Mouse (Mus musculus) liver (tissue): ENCODE measurements around the gene Uba52.
A peak's percentile ranks its signal among the peaks of the same experiment; 100 is the strongest.

Experiments
- DNase-seq: peaks from one replicate; pipeline ENCODE4 v3.0.0-alpha.2; 2020; ENCODE audit warnings: mixed read lengths

Gene Uba52

DNA sequence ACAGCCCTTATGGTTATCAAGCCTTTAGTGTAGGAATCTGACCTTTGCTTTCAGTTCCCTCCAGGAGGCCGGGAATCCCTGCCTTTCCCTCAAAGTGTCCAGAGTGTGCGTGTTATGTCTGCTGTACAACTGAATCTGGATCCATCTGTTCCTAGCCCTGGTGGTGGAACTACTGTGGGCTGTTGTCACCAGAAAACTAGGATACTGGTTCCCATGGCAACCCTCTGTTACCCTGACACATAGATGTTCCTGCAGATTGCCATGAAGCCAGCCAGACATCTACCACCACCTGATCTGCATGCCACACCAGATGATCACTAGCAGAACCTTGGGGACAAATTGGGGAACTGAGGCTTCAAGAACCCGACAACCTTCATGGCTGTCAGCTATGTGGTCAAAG, 28.7 kb downstream of the Uba52 start:
- DNase-seq, result no peak

GRCm38 (mm10) chr8:70477269-70477982, 33.2 kb downstream of the Uba52 start:
- DNase-seq, result peak; percentile 86

DNA sequence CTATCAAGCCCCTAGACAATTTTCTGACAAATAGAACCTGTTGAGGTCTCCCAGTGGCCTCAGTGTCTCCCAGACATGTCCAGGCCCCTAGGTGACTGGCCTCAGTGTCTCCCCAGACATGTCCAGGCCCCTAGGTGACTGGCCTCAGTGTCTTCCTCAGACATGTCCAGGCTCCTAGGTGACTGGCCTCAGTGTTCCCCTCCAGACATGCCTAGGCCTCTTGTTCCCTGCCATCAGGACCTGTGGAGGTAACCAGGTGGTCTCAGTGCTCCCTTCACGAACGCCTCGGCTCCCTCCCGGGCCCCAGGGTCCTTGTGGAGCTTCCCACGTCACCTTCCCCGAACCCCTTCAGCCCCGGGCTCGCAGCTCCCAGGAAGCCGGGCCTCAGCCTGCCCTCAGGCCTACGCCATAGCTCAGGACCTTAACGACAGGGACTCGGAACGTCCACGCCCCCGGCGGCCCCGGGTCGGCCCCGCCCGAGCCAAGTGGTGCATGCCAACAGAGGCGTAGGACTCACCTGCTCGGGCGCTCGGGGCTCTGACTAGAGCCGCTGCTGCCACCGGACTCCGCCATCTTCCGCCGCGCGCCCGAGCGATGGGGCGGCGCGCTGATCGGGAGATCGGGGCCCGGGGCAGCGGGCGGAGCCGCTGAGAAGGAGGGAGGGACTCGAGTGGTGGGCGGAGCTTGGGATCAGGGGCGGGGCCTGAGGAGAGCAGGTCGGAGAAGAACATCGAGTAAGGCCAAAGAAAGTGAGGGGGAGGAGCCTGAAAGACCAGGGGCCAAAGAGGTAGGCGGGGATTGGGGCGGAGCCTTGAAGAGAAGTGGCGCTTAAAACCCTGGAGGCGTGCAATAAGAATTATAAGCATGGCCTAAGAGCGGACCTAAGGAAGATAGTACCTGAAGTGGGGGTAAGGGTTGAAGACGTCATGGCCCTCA, 34.0 kb downstream of the Uba52 start, which contains the start of gene Klhl26:
Gene Klhl26, minus strand, starts transcription at position 636 of the 936 bp plus-strand sequence.
- peak; percentile 99 for DNase-seq

DNA sequence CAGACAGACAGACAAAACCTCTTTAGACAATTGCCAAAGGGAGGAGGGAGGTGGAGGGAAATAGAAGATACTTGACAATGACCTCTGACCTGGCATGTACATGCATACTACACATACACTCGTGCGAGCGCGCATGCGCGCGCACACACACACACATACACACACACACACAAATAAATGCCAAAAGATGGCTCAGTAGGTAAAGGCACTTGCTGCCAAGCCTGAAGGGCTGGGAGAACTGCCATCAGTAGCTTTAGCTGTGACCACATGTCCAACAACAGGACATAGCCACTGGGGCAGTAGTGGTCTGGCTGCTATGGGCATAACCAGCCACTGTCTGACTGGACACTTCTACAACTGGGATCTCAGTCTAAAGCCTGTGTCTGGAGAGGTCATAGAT, 38.7 kb downstream of the Uba52 start:
- no peak for DNase-seq

DNA sequence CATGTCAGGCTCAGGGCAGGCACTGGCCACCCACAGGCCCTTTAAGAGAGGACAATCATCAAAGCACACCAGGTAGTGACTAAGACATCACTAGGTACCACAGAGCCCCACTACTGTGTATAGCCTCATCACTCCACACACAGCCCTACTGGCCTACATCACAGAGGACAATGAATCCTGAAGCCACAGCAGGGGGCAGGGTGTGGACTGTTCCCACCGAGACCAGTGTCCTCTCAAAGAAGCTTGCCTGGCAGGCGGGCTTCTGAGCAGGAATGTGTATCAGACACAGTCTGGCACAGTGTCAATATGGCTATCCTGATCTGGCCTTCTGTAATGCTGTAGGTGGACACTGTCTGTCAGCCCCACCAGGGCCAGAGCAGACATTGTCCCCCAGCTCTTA, 40.7 kb downstream of the Uba52 start:
- DNase-seq, result no peak

GRCm38 (mm10) chr8:70469295-70469916, 41.2 kb downstream of the Uba52 start:
- no peak for DNase-seq

GRCm38 (mm10) chr8:70468733-70469132, 41.9 kb downstream of the Uba52 start:
- DNase-seq, result no peak

DNA sequence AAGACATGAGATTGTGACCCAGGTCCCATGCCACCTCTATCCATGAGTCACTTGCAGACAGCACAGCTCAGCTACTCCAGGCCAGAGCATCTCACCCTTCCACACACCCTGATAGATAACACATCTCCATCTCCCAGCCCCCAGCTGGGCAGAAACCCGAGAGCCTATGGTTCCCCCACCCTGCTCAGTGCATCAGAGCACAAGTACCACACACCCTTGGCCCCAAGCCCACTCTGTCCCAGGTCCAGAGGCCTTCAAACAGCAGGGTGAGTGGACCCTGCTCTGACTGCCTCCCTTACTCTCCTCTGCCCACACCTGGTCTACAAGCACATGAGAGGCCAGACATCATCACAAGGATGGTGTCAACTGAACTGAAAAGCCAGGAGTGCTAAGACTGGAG, 42.7 kb downstream of the Uba52 start:
- DNase-seq, result no peak

DNA sequence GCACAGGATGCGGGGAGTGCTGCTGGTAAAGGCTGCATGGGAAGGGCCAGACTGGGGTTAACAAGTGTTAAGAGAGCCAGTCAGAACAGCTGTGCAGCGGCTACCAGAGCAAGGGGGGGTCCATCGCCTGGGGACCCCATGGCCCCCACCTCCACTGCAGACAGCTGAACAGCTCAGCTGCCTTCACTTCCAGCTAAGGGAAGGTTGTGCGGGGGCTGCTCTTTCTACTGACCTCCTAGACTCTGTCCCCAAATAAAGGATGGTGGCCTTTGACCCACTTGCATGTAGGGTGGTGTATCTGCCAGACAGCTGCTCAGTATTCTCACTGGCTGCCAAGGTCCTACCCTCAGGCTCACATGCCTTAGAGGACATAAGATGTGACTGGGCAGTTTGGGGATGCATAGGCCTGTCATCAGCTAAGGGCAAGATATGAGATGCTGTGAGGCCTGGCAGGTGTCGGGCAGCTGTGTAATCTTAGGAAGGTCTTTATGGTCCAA, 43.3 kb downstream of the Uba52 start:
- DNase-seq, result no peak

DNA sequence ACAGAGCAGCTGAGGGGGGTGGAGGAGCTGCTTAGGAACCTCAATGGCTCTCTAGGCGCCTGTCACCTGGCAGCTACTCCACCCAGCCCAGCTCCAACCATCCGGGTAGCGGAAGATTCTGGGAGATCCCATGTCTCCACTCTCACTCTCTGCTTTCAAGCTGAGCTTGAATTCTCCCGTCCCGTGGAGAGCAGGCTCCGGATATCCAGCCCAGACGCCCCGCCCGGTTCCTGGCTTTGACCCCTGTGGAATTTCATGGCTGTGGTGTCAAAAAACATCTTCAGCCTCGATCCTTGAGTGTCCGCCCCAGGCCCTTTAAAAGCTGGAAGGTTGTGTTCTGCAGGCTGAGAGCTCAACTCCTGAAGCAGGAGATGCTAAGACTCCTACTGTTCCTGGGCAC, 43.8 kb downstream of the Uba52 start:
- DNase-seq, result no peak

DNA sequence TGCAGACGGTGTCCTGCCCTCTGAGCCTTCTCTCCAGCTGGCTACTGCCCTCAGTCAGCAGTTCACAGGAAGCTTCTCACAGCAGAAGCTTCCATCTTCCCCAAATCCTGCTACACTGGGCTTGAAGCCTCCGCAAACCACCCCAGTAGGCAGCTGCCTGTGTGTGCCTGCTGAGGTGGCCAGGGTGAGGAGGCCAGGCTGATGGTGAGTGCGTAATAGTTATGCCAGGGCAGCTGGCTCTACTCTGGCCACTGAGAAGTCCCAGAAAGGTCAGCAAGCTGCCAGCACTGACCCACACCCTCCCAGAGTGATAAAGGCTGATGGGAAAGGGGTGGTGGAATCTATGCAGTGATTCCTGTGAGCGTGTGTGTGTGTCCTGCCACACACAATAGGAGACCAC, 44.3 kb downstream of the Uba52 start:
- DNase-seq, result no peak

DNA sequence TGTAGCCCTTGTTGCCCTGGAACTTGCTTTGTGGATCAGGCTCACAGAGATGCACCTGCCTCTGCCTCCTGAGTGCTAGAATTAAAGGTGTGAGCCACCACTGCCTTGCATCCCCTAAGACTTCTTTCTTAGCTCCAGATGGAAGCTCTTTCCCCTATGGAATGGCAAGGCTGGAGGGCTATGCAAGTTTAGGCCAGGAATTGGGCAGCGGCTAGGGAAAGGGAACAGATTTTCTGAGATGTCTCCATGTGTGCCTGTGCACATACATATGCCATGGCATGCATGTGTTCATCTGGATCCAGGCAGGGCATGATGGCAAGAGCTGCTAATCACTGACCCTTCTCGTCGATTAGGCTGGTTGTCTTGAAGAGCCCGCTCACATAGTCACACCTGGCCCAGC, 44.9 kb downstream of the Uba52 start:
- DNase-seq, result no peak

DNA sequence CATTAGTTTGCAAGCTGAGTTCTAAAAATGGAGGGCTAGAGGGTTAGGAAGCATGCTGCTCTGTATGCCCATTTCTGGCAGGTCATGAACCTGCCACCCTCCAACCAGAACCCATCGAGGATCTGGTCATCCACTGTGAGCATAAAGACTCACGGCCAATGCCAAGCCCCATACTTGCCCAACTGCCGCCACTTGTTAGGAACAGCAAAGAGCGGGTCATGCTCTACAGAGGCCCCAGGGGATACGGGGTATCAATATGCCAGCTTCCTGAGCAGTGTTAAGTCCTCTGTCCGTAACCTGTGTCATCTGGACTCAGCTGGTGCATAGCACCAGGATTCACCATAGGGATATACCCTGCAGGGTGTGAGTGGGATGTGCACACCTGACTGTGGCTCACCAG, 46.4 kb downstream of the Uba52 start:
- no peak for DNase-seq

DNA sequence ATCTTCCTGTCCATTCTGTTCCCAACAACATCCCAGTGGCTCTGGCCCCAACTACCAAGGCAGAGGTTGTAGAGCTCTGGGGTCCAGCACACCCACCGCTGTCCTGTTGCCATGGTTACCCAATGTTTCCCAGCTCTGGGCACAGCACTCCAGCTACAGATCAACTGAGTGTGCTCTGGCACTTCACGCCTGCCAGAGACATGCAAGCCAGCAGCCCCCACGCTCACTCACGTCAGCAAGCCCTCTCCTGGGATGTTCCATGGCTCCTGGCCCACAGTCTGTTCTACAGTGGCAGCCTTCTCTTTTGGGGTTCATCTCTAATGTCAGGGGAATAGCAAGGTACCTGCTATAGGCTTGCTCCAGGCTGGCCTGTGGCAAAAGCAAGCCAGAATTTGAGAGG, 47.3 kb downstream of the Uba52 start:
- DNase-seq, result no peak

- no peak for DNase-seq
Observed at GRCm38 (mm10) chr8:70462516-70462813, 48.1 kb downstream of the Uba52 start.

DNA sequence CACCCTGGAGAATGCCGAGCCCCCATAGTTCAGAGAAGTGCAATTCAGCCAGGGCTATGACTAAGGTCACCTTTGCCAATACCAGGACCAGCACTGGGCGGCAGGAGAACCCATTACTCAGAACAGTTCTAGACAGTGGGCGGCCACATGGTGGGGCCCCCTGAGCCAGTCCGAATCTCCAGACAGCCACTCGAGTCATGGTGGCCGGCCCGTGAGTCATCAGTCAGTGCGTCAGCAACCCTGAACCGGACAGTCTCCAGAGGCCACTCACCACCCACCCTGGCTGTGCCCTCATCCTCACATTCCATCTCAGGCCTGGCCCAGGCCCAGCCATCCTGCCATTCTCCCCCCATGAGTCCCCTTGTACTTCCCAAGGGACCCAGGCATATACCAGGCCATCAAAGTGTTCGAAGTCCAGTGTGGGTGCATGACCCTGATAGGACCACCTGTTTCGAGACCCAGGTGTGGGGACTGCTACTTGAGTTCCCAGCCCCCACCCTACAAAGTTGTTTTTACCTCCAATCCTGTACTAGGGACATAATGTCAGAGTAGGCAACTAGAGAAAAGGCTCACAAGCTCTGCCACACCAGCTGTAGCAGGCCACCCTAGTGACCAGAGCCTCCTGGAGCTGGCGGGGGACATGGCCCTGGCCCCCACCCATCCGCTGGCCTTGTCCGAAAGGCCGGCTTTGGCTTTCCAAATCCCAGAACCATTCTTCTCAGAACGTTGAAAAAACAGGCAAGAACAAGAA, 48.7 kb downstream of the Uba52 start:
- no peak for DNase-seq

DNA sequence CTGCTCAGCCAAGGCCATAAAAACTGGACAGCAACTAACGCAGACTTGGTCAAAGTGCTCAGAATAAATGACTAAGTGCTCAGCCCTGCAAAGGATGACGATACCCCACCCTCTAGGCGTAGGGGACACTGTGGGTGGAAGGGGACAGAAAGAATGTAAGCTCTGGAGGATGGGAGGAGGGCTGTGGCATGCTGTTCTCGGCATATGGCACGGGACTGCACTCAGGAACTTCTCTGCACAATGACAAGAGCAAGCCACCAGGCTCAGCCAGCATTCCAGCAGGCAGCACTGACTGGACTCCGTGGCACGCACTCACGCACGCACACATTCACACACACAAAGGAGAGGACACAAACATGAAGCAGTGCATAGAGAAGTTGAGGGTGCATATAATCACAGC, 50.0 kb downstream of the Uba52 start:
- DNase-seq, result no peak

GRCm38 (mm10) chr8:70460199-70460598, 50.4 kb downstream of the Uba52 start:
- DNase-seq, result no peak

DNA sequence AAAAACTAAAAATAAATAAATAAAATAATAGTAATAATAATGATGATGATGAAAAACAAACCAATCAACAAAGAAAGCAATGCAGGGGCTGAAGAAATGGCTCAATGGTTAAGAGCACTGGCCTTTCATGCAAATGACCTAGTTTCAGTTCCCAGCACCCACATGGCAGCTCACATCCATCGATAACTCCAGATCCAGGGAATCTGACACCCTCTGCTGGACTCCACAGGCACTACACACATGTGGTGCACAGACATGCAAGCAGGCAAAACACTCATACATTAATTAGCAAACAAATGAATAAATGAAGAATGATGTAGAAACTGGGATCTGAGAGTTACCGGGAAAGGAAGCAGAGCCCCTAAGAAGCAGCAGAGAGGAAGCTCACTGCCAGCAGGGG, 51.0 kb downstream of the Uba52 start:
- DNase-seq, result no peak

- DNase-seq, result no peak
Observed at GRCm38 (mm10) chr8:70458462-70458861, 52.1 kb downstream of the Uba52 start.
